Mouse (Mus musculus): ENCODE measurements around the gene Itga6. TPM values are rescaled to one million over a fixed set of nuclear protein-coding genes. Genes with fewer than 3 reads are reported as not detected.
A peak's percentile ranks its signal among the peaks of the same experiment; 100 is the strongest.

The Itga6 gene
- polyA plus RNA-seq, 1 experiment from 2014 or later: 78.2 TPM

GRCm38 (mm10) chr2:71810010-71810409, 64.6 kb downstream of the Itga6 start:
- no peak overlapping the region for H3K9ac ChIP-seq (replicated peaks; ENCODE audit: low read depth)
- H3K27ac ChIP-seq (ENCODE audit: low read length): no peak overlapping the region
- no peak for DNase-seq (ENCODE audit: low spot score)
- no peak for TF ChIP-seq EP300 (IDR thresholded peaks at IDR 0.05)
- no peak for TF ChIP-seq CTCF (IDR thresholded peaks at IDR 0.05)
- H3K4me3 ChIP-seq (ENCODE audit: low read depth, low read length): no peak overlapping the region
- peaks cover 28% of the 10 kb centered on the region; the same call in 1 of the 2 replicates for H3K4me1 ChIP-seq (ENCODE audit: insufficient read depth, low read depth, low read length)
- H3K9me3 ChIP-seq (ENCODE audit: low read length): no peaks in the 10 kb centered on the region
- H3K4me2 ChIP-seq (replicated peaks; ENCODE audit: low read depth, low read length): no peak overlapping the region
- 92% methylated on average over 11 of the region's 11 CpGs for WGBS
- no peaks in the 10 kb centered on the region for H3K36me3 ChIP-seq (ENCODE audit: insufficient read depth, low read length)
- H3K27me3 ChIP-seq (replicated peaks; ENCODE audit: insufficient read depth, low read length): no peaks in the 10 kb centered on the region
- no peak for ATAC-seq

GRCm38 (mm10) chr2:71810906-71811305, 65.5 kb downstream of the Itga6 start:
- no peaks in the 10 kb centered on the region for H3K27me3 ChIP-seq (replicated peaks; ENCODE audit: insufficient read depth, low read length)
- 0 out of 2 replicates have a peak, but pooled peaks have one; percentile 12 for ATAC-seq
- TF ChIP-seq EP300 (IDR thresholded peaks at IDR 0.05): no peak
- no peak for TF ChIP-seq CTCF (IDR thresholded peaks at IDR 0.05)
- H3K4me1 ChIP-seq (ENCODE audit: insufficient read depth, low read depth, low read length): peaks cover 28% of the 10 kb centered on the region; the same call in 1 of the 2 replicates
- no peak overlapping the region for H3K4me2 ChIP-seq (replicated peaks; ENCODE audit: low read depth, low read length)
- H3K9me3 ChIP-seq (ENCODE audit: low read length): no peaks in the 10 kb centered on the region
- H3K27ac ChIP-seq (ENCODE audit: low read length): no peak overlapping the region
- DNase-seq (ENCODE audit: low spot score): peak; percentile 53
- no peak overlapping the region for H3K4me3 ChIP-seq (ENCODE audit: low read depth, low read length)
- H3K9ac ChIP-seq (replicated peaks; ENCODE audit: low read depth): no peak overlapping the region
- no peaks in the 10 kb centered on the region for H3K36me3 ChIP-seq (ENCODE audit: insufficient read depth, low read length)
- WGBS: 27% methylated on average over 6 of the region's 6 CpGs

- DNase-seq (ENCODE audit: low spot score) (peak; percentile 81), ATAC-seq (peak; percentile 59)
Observed at GRCm38 (mm10) chr2:71812221-71813021, 67.0 kb downstream of the Itga6 start.

GRCm38 (mm10) chr2:71813022-71813358, 67.6 kb downstream of the Itga6 start:
- Histone ChIP-seq H3K9me3 (ENCODE audit: low read length) (no peaks in the 10 kb centered on the region), H3K36me3 (ENCODE audit: insufficient read depth, low read length) (no peaks in the 10 kb centered on the region), H3K27me3 (replicated peaks; ENCODE audit: insufficient read depth, low read length) (no peaks in the 10 kb centered on the region), H3K9ac (replicated peaks; ENCODE audit: low read depth) (no peak overlapping the region), H3K27ac (ENCODE audit: low read length) (no peak overlapping the region), H3K4me2 (replicated peaks; ENCODE audit: low read depth, low read length) (no peak overlapping the region), H3K4me3 (ENCODE audit: low read depth, low read length) (no peak overlapping the region), H3K4me1 (ENCODE audit: insufficient read depth, low read depth, low read length) (peaks cover 28% of the 10 kb centered on the region; the same call in 1 of the 2 replicates)
- TF ChIP-seq CTCF (IDR thresholded peaks at IDR 0.05) (no peak), EP300 (IDR thresholded peaks at IDR 0.05) (no peak)
- ATAC-seq (no peak), DNase-seq (ENCODE audit: low spot score) (no peak)
- WGBS: 77% methylated on average over 2 of the region's 9 CpGs

More at GRCm38 (mm10) chr2:71812221-71813021, 67.0 kb downstream of the Itga6 start:
- H3K4me2 ChIP-seq (replicated peaks; ENCODE audit: low read depth, low read length): no peak overlapping the region
- no peaks in the 10 kb centered on the region for H3K36me3 ChIP-seq (ENCODE audit: insufficient read depth, low read length)
- no peak overlapping the region for H3K27ac ChIP-seq (ENCODE audit: low read length)
- TF ChIP-seq EP300 (IDR thresholded peaks at IDR 0.05) (no peak), CTCF (IDR thresholded peaks at IDR 0.05) (peak; percentile 97)
- H3K9me3 ChIP-seq (ENCODE audit: low read length): no peaks in the 10 kb centered on the region
- WGBS: 12% methylated on average over 12 of the region's 12 CpGs
- peaks cover 28% of the 10 kb centered on the region; the same call in 1 of the 2 replicates for H3K4me1 ChIP-seq (ENCODE audit: insufficient read depth, low read depth, low read length)
- H3K4me3 ChIP-seq (ENCODE audit: low read depth, low read length): no peak overlapping the region
- H3K27me3 ChIP-seq (replicated peaks; ENCODE audit: insufficient read depth, low read length): no peaks in the 10 kb centered on the region
- no peak overlapping the region for H3K9ac ChIP-seq (replicated peaks; ENCODE audit: low read depth)

- no peak for TF ChIP-seq CTCF (IDR thresholded peaks at IDR 0.05)
- no peak for TF ChIP-seq EP300 (IDR thresholded peaks at IDR 0.05)
- H3K27ac ChIP-seq (ENCODE audit: low read length): no peak overlapping the region
Observed at GRCm38 (mm10) chr2:71813371-71813770, 68.0 kb downstream of the Itga6 start.

DNA sequence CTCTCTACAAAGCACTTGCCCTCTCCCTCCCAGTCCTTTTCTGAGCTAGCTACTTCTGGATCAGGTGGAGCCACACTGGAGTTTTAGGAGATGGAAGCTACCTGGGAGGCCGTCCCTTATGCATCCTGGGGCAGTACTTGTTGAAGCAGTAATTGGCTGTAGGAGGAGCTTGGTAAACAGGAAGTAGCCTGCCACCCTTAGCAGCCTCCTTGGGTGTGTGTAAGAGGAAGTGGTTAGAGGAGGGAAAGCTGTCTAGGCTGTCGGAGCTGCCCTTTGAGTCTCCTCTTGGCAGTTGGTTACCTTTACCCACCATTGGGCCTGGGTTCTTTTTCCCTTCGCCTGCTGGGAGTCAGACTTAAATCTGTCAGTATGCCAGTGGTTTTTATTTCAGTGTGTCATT, 68.6 kb downstream of the Itga6 start:
- 24% methylated on average over 3 of the region's 3 CpGs for WGBS
- H3K4me2 ChIP-seq (replicated peaks; ENCODE audit: low read depth, low read length): no peak overlapping the region
- TF ChIP-seq EP300 (IDR thresholded peaks at IDR 0.05) (peak; percentile 36; the same call in 1 of the 2 replicates), CTCF (IDR thresholded peaks at IDR 0.05) (no peak)
- H3K9me3 ChIP-seq (ENCODE audit: low read length): no peaks in the 10 kb centered on the region
- no peaks in the 10 kb centered on the region for H3K36me3 ChIP-seq (ENCODE audit: insufficient read depth, low read length)
- peak; percentile 75 for ATAC-seq
- no peaks in the 10 kb centered on the region for H3K27me3 ChIP-seq (replicated peaks; ENCODE audit: insufficient read depth, low read length)
- H3K27ac ChIP-seq (ENCODE audit: low read length): no peak overlapping the region; the same call in 1 of the 2 replicates
- peak; percentile 90 for DNase-seq (ENCODE audit: low spot score)
- H3K9ac ChIP-seq (replicated peaks; ENCODE audit: low read depth): no peak overlapping the region
- no peak overlapping the region for H3K4me3 ChIP-seq (ENCODE audit: low read depth, low read length)
- peaks cover 28% of the 10 kb centered on the region; the same call in 1 of the 2 replicates for H3K4me1 ChIP-seq (ENCODE audit: insufficient read depth, low read depth, low read length)

More at GRCm38 (mm10) chr2:71813371-71813770, 68.0 kb downstream of the Itga6 start:
- Histone ChIP-seq H3K4me2 (replicated peaks; ENCODE audit: low read depth, low read length) (no peak overlapping the region), H3K9ac (replicated peaks; ENCODE audit: low read depth) (no peak overlapping the region), H3K9me3 (ENCODE audit: low read length) (no peaks in the 10 kb centered on the region), H3K36me3 (ENCODE audit: insufficient read depth, low read length) (no peaks in the 10 kb centered on the region), H3K27me3 (replicated peaks; ENCODE audit: insufficient read depth, low read length) (no peaks in the 10 kb centered on the region), H3K4me3 (ENCODE audit: low read depth, low read length) (no peak overlapping the region), H3K4me1 (ENCODE audit: insufficient read depth, low read depth, low read length) (peaks cover 28% of the 10 kb centered on the region; the same call in 1 of the 2 replicates)
- 59% methylated on average over 5 of the region's 8 CpGs for whole genome bisulfite sequencing
- no peak for ATAC-seq
- DNase-seq (ENCODE audit: low spot score): no peak

All from lung, postnatal 0 days (tissue).